Mouse (Mus musculus) lung, postnatal 14 days (tissue): ENCODE data around the gene Surf2.

Source experiments
- DNase-seq: peaks from one replicate; pipeline ENCODE4 v3.0.0; 2021

Surf2 gene

DNA sequence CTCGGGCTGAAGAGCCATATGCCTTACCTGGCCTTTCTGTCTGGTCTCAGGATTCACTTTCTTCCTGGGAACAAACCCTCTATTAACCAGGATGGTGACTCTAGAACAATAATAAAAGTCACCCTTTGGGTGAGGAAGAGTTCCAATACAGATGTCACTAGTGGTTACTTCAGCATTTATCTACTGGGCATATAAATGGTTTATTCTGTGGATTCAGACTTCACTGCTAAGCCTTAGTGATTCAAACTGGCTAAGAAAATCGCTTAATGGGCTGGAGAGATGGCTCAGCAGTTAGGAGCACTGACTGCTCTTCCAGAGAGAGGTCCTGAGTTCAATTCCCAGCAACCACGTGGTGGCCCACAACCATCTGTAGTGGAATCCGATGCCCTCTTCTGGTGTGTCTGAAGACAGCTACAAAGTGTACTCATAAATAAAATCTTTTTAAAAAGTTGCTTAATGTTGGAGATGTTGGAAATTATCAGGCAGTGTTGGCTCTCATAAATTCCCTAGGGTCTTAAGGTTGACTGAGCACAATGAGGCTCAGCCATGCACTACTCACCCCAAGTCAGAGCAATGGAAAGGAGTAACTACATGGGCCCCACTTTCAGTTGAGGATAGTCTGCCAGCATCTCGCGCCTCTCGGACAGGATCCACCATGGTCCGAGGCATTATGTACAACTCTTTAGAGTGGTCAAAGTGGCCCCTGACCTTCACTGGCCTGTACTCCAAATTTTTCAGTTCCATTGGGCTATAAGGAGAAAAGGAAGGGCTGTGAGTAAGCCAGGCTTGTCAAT is 1.8 kb upstream of the Surf2 start:
- no peak for DNase-seq

DNA sequence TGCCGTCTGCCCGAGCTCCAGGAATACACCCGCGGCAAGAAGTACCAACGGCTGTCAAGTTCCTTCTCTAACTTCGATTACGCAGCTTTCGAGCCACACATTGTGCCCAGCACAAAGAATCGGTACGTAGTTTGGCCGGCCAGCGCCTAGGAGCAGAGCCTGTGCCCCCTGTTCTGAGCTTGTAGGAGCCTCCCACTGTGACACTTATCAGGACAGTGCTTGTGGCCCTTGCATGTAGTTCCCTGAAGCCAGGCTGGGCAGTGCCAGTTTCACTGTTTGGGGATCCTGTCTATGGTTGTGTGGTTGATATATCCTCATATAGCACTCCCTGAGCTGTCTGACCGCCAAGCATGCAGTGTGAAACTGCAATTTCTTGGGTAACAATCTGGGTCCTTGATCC is 571 bp downstream of the Surf2 start:
- no peak for DNase-seq

DNA sequence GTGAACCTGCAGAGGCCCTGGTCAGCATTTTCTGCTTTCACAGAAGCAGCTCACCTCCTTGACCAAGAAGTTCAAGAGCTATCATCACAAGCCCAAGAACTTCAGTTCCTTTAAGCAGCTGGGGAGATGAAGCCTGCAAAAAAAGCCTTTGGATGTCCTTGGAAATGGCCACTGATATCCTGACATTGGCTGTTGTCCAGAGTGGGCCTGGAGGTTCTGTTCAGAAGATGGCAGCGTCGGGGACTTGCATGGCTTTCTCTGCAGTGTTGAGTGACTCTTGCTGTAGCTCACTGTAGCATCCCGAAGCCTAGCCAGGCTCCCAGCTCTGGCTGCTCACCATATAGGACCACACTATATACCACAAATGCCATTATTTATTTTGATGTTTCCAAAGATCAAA is 3.5 kb downstream of the Surf2 start:
- no peak for DNase-seq

DNA sequence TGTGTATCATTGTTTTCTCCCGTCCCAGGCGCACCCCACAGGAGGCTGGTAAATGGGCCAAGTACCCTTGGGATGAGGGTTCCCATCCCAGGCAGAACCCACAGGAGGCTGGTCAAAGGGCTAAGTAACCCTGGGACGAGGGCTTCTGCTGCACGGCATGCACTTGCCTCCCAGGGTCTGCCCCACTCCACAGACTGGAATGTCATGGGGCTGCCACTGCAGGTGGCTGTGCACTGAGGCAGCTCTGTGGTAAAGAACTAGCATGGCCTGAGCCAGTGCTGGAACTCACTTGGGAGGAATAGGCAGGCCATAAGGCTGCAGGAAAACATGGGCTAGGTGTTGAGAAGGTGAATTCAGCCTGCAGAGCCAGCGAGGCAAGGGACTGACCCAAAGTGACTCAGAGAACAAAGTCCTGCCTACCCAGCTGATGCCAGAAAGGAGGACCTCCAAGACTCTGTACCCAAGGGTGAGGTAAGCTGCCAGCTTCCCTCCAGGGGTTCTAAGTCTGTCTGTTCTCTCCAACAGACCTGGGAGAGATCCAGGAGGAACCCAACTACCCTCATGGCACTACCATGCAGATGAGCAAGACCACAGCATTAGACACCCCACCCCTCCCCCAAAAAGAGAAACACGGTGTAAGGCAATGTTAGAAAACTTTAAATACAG is 4.2 kb downstream of the Surf2 start:
- no peak for DNase-seq

DNA sequence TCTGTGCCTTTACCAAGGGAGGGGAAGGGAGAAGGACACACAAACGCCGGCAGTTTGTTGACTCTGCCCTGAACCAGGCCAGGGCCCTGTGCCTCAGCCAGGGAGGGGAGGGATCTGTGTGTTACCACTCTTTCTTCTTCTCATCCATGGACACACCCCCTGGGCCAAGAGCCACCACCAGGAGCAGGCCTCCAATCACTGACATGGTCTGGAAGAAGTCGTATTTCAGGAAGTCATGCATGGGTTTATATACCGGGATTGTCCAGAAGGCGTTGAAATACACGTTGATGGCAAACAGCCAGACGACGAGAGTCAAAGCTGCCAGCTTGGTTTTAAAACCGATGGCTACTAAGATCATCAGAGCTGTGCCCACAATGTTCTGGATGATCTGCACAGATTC is 5.6 kb downstream of the Surf2 start:
- no peak for DNase-seq

DNA sequence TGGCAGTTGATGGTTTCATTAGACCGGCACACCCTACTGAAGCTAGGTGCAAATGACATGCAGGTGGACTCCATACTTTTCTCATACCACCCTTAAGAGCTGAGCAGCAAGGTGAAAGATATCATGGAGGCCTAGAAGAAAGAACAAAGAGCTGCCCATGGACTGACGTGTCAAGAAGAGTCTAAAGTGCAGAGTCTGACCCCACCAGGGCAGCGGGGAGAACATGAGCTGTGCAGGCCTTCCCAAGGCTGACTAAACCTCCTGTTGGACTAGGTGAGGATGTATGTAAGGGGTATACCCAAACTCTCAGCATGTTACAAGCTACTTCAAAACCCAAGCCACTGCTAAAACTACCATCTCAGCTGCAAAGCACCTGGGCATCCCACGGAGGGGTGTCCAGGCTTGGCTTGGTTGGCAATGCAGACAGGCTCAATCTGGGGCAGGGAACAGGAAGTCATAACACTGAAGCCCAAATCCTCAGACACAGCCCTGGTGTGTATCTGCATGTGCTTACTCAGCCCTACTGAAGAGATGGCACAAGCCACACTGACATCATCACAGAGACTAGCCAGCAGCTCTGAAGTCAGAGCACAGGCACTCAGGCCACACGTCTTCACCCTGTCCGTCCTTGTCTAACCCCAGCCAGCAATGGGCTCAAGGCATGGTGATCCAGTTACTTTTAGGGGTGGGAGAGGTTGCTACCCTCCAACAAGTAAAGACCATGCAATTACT is 11.7 kb downstream of the Surf2 start:
- DNase-seq = no peak

DNA sequence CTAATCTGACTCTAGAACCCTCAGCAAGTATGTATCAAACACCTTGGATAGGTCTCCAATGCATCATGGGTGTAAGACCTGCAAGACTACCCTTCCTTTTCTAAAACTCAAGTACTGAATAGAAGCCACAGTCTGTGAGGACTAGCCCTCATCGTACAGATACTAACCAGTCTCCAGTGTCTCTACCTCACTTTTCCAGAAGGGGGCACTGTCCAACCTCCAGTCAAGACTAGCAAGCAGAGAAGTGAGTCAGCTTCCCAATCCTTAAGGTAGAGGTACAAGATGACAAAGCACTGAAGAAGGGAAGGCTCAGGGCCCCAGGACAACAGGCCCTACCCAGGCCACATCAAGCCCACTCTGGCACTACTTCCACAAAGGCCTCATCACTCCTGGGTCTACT is 14.2 kb downstream of the Surf2 start:
- DNase-seq = peak; percentile 76

DNA sequence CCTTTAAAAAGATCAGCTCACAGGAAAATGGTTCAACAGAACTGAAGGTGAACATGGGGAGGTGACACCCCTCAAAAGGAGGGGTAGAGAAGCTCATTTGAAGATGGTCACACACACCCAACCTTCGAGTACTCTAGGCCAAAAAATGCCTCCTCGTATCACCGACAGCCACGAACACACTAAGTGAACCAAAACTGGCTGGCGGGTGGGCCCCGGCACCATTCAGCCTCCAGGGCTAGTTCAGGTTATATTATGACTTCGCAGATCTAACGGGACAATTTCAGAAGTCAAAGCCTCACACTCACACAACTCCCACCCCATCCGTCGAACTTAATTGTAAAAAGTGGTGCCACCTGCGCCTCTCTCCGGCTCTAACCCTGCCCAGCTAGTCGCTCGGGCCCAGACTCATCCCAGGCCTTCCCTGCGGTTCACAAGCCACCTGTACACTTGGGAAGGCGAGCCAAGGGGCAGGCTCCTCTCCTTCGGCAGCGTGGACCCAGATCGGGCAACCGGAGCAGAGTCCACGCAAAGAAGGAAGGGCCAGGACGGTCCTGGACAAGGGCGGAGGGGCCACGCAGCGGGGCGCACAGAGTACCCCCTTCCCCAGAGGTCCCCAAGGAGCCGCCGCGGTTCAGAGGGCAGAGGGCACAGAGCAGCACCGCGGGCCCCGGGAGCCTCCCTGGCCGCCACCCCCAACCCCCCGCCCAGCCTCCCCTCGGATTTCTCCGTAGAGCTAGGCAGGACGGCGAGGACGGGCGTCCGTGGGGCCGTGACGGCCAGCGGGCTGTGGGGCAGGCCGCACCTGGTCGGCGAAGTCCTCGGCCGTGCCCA is 16.5 kb downstream of the Surf2 start:
- peak; percentile 26 for DNase-seq

DNA sequence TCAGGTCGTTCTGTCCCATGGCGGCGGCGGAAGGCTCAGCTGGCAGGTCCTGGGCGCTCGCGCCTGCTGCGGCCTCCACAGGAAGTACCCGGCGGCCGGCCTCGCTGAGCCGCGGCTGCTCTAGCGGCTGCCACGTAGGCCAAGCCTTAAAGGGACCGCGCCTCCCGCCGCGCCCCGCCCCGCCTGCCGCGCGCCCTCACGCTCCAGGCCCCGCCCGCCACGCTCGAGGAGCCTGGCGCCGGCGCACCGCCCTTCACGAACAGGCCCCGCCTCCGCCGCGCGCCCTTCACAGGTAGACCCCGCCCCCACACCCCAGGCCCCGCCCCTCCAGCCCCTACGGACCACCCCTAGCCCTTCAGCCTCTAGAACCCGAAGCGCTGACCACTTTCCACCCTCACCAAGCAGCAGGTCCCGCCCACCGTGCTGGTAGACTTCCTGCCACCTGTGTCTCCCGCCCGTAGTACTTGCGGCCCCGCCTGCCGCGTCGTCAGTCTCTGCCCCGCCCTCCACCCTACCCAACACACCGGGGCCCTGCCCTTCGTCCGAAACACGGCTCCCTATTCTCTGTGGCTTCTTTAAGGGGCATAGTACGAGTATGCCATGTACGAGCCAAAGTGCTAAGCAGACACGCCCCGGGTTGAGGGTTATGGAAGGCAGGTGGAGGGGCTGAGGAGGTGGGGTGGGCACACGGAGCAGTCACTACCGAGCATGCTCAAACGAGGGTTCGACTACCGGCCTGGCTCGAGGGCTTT is 17.3 kb downstream of the Surf2 start, which contains the start of the genes Surf4 and Stkld1:
TSS of gene Surf4 (minus strand) at position 625 of the 752 bp plus-strand sequence.
TSS of gene Stkld1 (plus strand) at position 744 of the 752 bp plus-strand sequence.
- DNase-seq = peak; percentile 94

DNA sequence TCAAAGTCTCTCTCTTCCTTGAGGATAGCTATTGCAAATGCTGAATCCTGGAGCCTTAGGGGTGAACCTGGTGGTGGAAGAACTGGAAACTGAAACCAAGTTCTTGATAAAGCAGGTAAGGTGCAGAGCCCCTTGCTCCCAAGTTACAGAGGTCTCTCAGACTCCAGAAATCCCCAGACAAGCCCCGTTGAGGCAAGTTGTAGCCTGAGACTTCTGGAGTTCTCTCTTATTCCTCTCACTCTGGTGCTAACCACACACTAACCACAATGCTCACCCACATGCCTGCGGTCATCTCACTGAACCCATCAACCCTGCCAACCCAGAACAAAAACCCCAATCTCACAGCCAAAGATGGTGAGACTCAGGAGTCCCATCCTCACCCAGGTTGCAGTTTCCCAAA is 19.1 kb downstream of the Surf2 start:
- no peak for DNase-seq

DNA sequence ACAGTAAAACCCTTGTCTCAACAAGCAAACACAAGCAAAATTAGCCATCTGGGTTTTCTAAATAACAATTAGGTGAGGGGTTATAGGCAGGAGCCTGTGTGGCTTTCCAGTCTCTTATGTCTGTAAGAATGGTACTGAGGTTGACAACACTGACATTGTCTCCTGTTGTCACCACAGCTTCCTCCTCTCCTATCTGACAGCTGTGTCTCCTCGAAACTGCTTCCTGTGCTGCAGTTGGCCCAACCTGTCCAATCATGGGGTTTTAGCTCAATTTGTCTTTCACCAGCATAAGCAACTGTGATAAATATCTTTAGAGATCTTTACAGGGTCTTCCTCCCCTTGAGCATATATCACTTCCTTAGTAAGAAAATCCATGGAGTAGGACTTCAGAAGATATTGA is 20.3 kb downstream of the Surf2 start:
- DNase-seq = no peak

DNA sequence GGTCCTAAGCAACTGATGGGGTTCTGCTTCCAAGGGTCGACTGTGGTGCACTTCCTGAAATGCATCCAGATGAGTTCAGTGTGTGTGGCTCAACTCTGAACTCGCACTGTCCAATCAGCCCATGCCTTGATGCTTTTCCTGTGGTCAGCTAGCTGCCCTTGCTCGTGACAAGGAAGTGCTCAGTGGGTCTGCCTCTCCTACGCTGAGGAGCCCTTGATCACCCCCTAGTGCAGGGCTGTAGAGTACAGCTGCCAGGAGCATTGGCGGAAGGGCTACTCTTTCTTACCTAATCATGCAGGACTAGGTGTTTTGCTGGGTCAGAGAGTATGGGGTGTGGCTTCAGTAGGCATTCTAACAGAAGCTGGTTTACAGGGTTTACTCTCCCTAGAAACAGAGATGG is 25.4 kb downstream of the Surf2 start:
- DNase-seq = peak; percentile 27

DNA sequence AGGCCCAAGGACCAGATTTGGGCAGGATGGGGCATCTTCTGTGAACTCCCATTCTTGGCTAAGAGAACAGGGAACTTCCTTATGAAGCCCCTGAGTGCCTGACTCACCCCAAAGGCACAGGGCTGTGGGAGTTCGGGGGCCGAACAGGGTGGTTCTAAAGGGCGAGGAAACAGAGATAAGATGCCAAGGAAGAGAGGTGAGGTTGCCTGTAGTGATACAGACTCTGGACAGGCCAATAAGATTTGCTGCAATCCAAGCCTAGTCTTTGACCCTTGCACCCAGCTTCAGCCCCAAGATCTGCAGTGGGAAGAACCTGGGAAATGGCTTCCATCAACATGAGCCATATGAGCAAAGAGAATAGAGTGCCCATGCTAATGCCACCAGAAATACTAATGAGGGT is 27.1 kb downstream of the Surf2 start:
- DNase-seq = no peak

DNA sequence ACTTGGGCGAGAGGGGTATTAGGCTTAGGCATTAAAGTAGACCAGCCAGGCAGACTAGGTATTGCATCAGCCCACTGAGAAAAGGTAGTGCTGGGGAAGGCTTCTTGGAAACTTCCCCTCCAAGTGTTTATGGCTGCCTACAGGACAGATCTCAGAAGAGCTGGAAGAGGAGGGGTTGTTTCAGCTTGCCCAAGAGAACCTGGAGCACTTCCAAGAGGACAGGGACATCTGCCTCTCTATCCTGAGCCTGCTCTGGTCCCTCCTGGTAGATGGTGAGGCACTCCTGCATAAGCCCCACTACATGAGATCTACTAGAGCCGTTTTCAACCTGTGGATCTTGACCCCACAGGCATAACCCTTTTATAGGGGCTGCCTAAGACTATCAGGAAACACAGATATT is 34.2 kb downstream of the Surf2 start:
- no peak for DNase-seq

DNA sequence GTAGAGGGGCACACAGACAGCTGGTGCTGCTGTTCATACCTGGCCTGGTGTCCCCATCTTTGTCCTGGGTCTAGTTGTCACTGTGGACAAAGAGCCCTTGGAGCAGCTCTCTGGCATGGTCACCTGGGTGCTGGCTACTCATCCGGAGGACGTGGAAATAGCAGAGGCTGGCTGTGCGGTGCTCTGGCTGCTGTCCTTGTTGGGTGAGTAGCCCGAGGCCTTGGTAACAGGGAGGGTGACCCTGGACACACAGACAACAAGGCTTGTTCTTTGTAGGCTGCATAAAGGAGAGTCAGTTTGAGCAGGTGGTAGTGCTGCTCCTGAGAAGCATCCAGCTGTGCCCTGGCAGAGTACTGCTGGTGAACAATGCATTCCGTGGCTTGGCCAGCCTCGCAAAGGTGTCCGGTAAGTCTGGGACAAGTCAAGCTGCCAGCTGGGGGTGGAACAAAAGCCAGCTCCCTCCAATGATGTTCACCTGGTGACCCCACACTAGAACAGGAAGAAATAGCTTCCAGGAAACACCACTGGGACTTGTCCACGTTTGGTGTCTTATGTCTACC is 35.3 kb downstream of the Surf2 start:
- no peak for DNase-seq

DNA sequence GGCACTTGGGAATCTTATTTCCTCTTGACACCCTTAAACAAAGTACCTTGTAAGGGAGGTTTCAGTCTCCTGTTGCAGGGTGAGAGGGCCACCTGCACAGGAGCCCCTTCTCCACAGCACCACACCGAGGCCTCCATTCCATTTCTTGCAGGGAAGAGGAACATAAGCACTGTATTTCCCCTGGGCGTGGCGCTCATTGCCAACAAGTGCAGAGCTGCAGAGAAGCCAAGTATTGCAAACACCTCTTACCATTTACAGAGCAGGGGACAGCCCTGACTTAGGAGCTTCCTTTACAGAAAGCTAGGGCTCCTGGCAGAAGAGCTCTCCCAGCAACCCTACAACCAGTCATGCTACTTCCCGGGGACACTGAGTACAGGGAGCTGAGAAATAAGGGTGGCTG is 36.0 kb downstream of the Surf2 start:
- DNase-seq = no peak

DNA sequence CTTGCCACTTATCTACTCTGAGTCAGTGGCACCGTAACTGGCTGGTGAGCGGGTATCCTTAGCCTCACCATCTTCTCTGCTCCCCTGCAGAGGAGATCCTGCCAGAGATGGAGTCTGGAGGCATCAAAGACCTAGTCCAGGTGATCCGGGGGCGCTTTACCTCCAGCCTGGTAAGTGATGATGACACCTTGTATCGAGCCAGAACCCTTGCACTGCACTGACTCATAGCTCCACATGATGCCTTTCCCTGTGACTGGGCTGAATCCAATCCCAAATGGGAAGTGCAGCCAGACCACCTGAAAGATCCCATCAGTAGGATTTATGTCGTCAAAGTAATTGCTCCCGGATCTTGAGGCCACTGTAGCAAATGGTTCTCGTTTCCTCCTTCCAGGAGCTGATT is 36.7 kb downstream of the Surf2 start:
- DNase-seq = no peak

DNA sequence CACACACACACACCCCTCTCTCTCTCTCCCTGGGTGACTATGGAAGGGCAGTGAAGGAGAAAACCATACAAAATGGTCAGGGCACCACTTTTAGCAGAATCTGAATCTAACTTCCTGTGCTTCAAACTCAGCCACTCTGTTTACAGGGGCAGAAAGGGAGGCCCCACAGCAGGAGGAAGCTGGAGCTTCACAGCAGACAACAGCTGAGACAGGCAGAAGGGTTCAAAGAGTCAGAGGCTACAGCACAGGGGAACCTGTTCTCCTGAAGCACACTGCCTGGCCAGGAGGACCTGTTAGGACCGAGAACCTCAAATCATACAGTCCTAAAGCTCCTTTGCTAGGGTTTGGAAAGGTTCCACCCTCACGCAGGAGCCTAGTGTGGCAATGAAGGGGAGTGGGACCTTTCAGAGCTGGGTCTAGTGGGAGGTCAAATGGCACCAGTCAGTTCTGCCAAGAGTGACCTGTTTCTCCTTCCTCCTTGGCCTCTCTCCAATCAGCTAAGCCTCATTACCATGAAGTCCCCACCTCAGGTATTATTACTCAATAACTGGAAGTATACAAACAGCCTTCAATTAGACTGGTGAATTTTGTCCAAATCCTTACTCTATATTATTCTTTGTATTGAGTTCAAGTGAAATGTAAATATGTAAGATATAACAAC is 38.7 kb downstream of the Surf2 start:
- no peak for DNase-seq

DNA sequence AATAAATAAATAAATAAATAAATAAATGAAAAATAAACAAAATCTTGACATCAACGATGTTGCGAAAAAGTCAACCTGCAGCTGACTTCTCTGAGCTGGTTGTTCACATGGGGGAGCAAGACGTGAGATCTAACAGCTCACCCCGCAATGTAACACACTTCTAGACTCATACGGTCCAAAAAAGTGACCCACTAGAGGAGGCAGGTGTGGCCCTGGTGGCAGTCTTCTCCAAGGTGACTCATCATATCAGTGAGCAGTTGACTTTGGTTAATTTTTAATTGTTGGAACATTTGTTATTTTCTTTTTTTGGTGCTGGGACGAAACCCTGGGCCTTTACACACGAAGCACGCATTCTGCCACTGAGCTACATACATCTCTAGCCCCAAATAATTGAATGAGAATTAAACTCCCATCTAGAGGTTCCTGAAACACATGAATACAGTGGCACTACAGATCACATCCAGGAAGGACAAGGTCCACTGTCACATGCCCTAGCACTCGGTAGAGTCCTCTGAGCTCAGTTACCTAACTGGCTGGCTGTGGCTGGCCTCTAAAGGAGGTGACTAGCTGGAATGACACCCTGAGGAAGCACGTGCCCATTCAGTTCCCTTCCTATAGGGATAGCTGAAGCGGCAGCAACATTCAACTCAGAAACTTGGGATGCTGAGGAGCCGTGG is 40.8 kb downstream of the Surf2 start:
- DNase-seq = no peak

DNA sequence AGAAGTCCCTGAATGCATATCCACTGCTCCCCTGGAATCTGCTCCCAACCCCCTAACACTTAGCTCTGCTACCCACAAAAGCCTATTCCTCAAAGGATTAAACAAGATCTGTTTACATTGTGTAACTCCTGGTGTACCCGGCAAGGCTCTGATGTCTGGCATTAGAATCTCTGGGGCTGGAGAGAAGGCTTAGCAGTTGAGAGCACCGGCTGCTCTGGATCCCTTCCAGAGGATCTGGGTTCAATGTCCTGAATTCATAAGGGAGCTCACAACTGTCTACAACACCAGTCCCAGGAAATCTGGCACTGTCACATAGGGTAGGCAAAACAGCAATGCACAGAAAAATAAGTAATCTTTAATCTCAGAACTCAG is 41.3 kb downstream of the Surf2 start:
- DNase-seq = no peak

DNA sequence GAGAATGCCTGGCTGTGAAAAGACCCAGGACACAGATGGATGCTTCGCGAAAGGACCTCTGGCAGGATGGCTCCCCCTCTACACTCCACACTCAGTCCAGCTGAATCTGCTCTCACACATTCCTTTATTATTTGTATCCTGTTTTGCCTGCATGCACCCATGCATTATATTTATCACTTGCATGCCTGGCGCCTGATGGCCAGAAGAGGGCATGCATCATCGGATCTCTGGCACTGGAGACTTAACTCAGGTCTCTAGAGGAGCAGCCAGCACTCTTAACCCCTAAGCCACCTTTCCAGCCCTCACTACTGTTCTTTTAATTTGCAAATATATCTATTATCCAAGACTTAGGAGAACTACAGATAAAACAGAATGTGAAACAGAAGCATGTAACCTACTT is 44.6 kb downstream of the Surf2 start:
- DNase-seq = no peak
